Mouse (Mus musculus): ENCODE results near the gene Vps50.

DNA sequence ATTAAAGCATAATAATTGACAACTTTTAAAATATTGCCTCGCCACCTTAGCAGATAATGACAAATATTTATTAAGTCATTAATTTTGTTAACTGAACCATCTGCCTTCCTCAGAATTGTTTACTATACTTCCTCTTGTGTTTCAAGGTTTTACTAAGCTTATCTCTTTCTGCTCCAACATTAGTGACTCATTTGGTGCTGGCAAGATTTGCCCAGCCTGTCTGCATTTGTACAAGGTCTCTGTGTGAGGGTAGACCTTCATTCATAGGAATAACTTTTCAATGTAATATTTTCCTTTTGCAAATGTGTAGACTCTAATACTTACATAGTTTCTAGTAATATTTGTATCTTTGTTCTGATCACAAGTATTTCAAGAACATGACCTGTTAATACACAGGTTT is 87.2 kb downstream of the Vps50 start:
- no peak for TF ChIP-seq CTCF (conservative IDR thresholded peaks at IDR 0.05; ENCODE audit: low read length)
- TF ChIP-seq NANOG (IDR thresholded peaks at IDR 0.05; ENCODE audit: borderline replicate concordance, low read length) = no peak
